ENCODE assay signal across 15 mouse cellular contexts in genomic region chr9:121388273-121388931, GRCm38 (mm10).
DNase-seq lines count a peak whose midpoint lies in the region; ATAC-seq and TF ChIP-seq lines count a peak whose summit lies in the region.
"Had no signal": no experiment of that assay in that cellular context is flagged by ENCODE, and none has a peak within 500 bp of the region (broad histone marks: within the 10 kb centered on the region; RNA-seq: fewer than 3 reads in every experiment).

No protein-coding gene starts in this region.

- peak overlapping the region; percentile 7 for H3K27ac ChIP-seq in heart, embryonic 15.5 days
- no peak overlapping the region for H3K27ac ChIP-seq in heart, embryonic 11.5 days (ENCODE audit: low read depth, low read length)
- H3K27ac ChIP-seq in lung, embryonic 16.5 days (ENCODE audit: low read length), result no peak overlapping the region
- peak overlapping the region; percentile 76 for H3K27ac ChIP-seq in cortical plate, adult 2 months (ENCODE audit: insufficient read depth, low read length)
- H3K27ac ChIP-seq in hindbrain, embryonic 13.5 days, result peak overlapping the region; percentile 52
- H3K27ac ChIP-seq: kidney, embryonic 15.5 days; liver, embryonic 15.5 days; stomach, embryonic 15.5 days had no signal

- peaks cover 36% of the 10 kb centered on the region for H3K4me1 ChIP-seq in heart, embryonic 15.5 days (replicated peaks)
- peaks cover 13% of the 10 kb centered on the region for H3K4me1 ChIP-seq in heart, embryonic 11.5 days (ENCODE audit: control insufficient read depth, insufficient read depth, low read length)
- peaks cover 17% of the 10 kb centered on the region for H3K4me1 ChIP-seq in lung, embryonic 16.5 days (replicated peaks; ENCODE audit: control insufficient read depth, insufficient read depth, low read length)
- H3K4me1 ChIP-seq in cortical plate, adult 2 months (ENCODE audit: control insufficient read depth, insufficient read depth, low read length), result peaks cover 22% of the 10 kb centered on the region
- H3K4me1 ChIP-seq in hindbrain, embryonic 13.5 days (replicated peaks), result peaks cover 39% of the 10 kb centered on the region

- H3K9me3 ChIP-seq in heart, embryonic 15.5 days (replicated peaks), result no peaks in the 10 kb centered on the region
- no peaks in the 10 kb centered on the region for H3K9me3 ChIP-seq in heart, embryonic 11.5 days (replicated peaks; ENCODE audit: control insufficient read depth, low read length)
- no peaks in the 10 kb centered on the region for H3K9me3 ChIP-seq in lung, embryonic 16.5 days (ENCODE audit: control insufficient read depth, low read length)
- no peaks in the 10 kb centered on the region for H3K9me3 ChIP-seq in hindbrain, embryonic 13.5 days
- H3K9me3 ChIP-seq: kidney, embryonic 15.5 days; liver, embryonic 15.5 days; stomach, embryonic 15.5 days had no signal

- H3K4me2 ChIP-seq in heart, embryonic 15.5 days, result 0 out of 2 replicates have a peak overlapping the region, but pooled peaks have one; percentile 8
- H3K4me2 ChIP-seq in heart, embryonic 11.5 days, result no peak overlapping the region
- H3K4me2 ChIP-seq in lung, embryonic 16.5 days (ENCODE audit: low read depth, low read length), result no peak overlapping the region
- H3K4me2 ChIP-seq in hindbrain, embryonic 13.5 days, result 0 out of 2 replicates have a peak overlapping the region, but pooled peaks have one; percentile 6
- H3K4me2 ChIP-seq: kidney, embryonic 15.5 days; liver, embryonic 15.5 days; stomach, embryonic 15.5 days had no signal

- no peak for TF ChIP-seq CTCF in cortical plate, adult 2 months (IDR thresholded peaks at IDR 0.05; ENCODE audit: extremely low read depth, insufficient read depth, low read length)

- no peak for ATAC-seq in heart, embryonic 15.5 days (replicated peaks; ENCODE audit: insufficient number of reproducible peaks, insufficient read depth, low FRiP score, low read depth)
- ATAC-seq in heart, embryonic 11.5 days (replicated peaks; ENCODE audit: insufficient number of reproducible peaks, low FRiP score, low TSS enrichment), result no peak
- ATAC-seq in lung, embryonic 16.5 days (ENCODE audit: low read depth), result 0 out of 2 replicates have a peak, but pooled peaks have one; percentile 6
- no peak for ATAC-seq in hindbrain, embryonic 13.5 days (ENCODE audit: low FRiP score)
- ATAC-seq: CD4-positive, CD25-positive, alpha-beta regulatory T cell, adult 4 months had no signal

- H3K27me3 ChIP-seq in heart, embryonic 15.5 days, result no peaks in the 10 kb centered on the region
- no peaks in the 10 kb centered on the region for H3K27me3 ChIP-seq in heart, embryonic 11.5 days (ENCODE audit: control insufficient read depth, insufficient read depth, low read length)
- H3K27me3 ChIP-seq in lung, embryonic 16.5 days (ENCODE audit: control insufficient read depth, insufficient read depth, low read depth, low read length), result no peaks in the 10 kb centered on the region
- H3K27me3 ChIP-seq in hindbrain, embryonic 13.5 days, result no peaks in the 10 kb centered on the region
- H3K27me3 ChIP-seq: kidney, embryonic 15.5 days; liver, embryonic 15.5 days; stomach, embryonic 15.5 days had no signal

- H3K9ac ChIP-seq in heart, embryonic 15.5 days, result no peak overlapping the region
- no peak overlapping the region for H3K9ac ChIP-seq in heart, embryonic 11.5 days (ENCODE audit: low read depth, low read length)
- H3K9ac ChIP-seq in lung, embryonic 16.5 days (ENCODE audit: low read length), result no peak overlapping the region
- peak overlapping the region; percentile 29; the same call in 1 of the 2 replicates for H3K9ac ChIP-seq in hindbrain, embryonic 13.5 days
- H3K9ac ChIP-seq: kidney, embryonic 15.5 days; liver, embryonic 15.5 days; stomach, embryonic 15.5 days had no signal

- WGBS in heart, embryonic 15.5 days, result 67% methylated on average over 13 of the region's 13 CpGs
- 74% methylated on average over 13 of the region's 13 CpGs for WGBS in heart, embryonic 11.5 days (ENCODE audit: insufficient replicate concordance)
- 48% methylated on average over 13 of the region's 13 CpGs for WGBS in lung, embryonic 16.5 days
- 61% methylated on average over 13 of the region's 13 CpGs for WGBS in hindbrain, embryonic 13.5 days

- H3K36me3 ChIP-seq in heart, embryonic 15.5 days, result peaks cover 18% of the 10 kb centered on the region
- peaks cover 3% of the 10 kb centered on the region for H3K36me3 ChIP-seq in heart, embryonic 11.5 days (ENCODE audit: control insufficient read depth, insufficient read depth, low read length)
- H3K36me3 ChIP-seq in lung, embryonic 16.5 days (ENCODE audit: control insufficient read depth, insufficient read depth, low read length), result no peaks in the 10 kb centered on the region
- peaks cover 5% of the 10 kb centered on the region; the same call in 1 of the 2 replicates for H3K36me3 ChIP-seq in hindbrain, embryonic 13.5 days
- H3K36me3 ChIP-seq: stomach, embryonic 15.5 days had no signal

- DNase-seq in lung, postnatal 14 days, result no peak
- DNase-seq in thymus, postnatal 0 days (ENCODE audit: low spot score), result no peak
- DNase-seq: gastrocnemius, postnatal 14 days; left cerebral cortex, postnatal 4 days; thymus, postnatal 36 days had no signal

- TF ChIP-seq POLR2A in cortical plate, adult 2 months (IDR thresholded peaks at IDR 0.05; ENCODE audit: extremely low read depth, insufficient read depth, low read length), result no peak

- H3K4me3 ChIP-seq in heart, embryonic 15.5 days, result no peak overlapping the region
- H3K4me3 ChIP-seq in heart, embryonic 11.5 days (ENCODE audit: low read depth, low read length), result no peak overlapping the region
- no peak overlapping the region for H3K4me3 ChIP-seq in lung, embryonic 16.5 days (ENCODE audit: low read length)
- no peak overlapping the region for H3K4me3 ChIP-seq in cortical plate, adult 2 months (ENCODE audit: insufficient read depth, low read length)
- H3K4me3 ChIP-seq in hindbrain, embryonic 13.5 days, result no peak overlapping the region
- H3K4me3 ChIP-seq: erythroblast, embryonic 14.5 days; kidney, embryonic 15.5 days; liver, embryonic 15.5 days; stomach, embryonic 15.5 days had no signal

Comparison
In these comparisons a context has a peak if more than half of its experiments do, and no peak if none do; other contexts are left out.
1. H3K27ac ChIP-seq: peak in heart, embryonic 15.5 days (single experiment), cortical plate, adult 2 months (single experiment) and hindbrain, embryonic 13.5 days (single experiment); none in heart, embryonic 11.5 days (single experiment) and lung, embryonic 16.5 days (single experiment).
2. H3K4me2 ChIP-seq: peak in heart, embryonic 15.5 days (single experiment) and hindbrain, embryonic 13.5 days (single experiment); none in heart, embryonic 11.5 days (single experiment) and lung, embryonic 16.5 days (single experiment).